Mouse (Mus musculus) liver, adult 2 months (tissue): ENCODE measurements at regions not wholly inside any gene's neighbourhood (a gene's known extent, or its start where the extent isn't known, plus 50 kb on each side); places are given as distances from the start of the nearest gene placed in this dataset.

Experiments
- CTCF ChIP-seq: fragments of 200-500 bp; IDR thresholded peaks from 2 replicates; pipeline ENCODE4 v1.5.1; 2011; ENCODE audit warnings: low read depth, low read length, control low read depth
- POLR2A ChIP-seq: fragments of 200-500 bp; IDR thresholded peaks from 2 replicates; pipeline ENCODE4 v1.6.1; 2011; ENCODE audit warnings: low read length, control low read depth; ENCODE audit not compliant: insufficient read depth; ENCODE audit errors: extremely low read depth

DNA sequence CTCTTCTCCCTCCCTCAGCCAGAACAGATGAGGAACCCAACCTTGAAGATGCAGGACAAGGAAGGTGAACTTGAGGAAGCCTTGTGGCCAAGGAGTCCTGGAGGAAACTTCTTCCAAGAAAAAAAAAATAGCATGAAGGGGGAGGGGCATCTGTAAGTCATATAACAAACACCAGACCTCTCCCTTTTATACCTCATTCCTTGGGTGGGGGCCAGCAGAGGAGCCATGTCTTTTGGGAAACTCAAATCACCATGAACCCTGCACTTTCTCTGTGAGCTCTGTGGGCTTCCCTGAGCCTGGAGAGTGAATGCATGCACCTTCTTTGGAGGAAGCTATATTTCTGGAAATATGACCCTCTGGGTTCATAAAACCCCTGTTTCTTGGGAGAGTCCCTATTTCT is 90.0 kb upstream of the Pkdcc start:
- no peak for TF ChIP-seq CTCF
- no peak for TF ChIP-seq POLR2A
